ENCODE assay signal across 13 mouse cellular contexts in the genomic region with DNA sequence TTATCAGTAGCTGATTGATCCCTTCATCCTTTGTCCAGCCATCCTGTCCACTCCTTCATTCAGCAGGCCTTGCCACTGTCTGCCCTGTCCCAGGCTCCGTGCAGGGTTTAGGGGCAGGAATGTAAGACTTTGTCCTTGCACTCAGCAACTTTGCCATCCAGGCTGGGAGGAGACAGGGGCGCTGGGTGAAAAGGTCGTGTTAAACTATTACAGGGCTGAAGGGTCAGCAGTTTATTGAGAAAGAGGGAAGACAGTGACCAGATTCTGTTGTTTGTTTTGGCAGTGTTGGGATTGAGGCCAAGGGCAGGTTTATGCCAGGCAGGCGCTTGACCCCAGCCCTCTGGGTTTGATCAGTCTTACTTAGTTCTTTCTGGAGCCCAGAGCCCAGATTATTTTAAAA. TPM values are rescaled to one million over a fixed set of nuclear protein-coding genes. Genes with fewer than 3 reads are reported as not detected.
DNase-seq lines count a peak whose midpoint lies in the region; ATAC-seq and TF ChIP-seq lines count a peak whose summit lies in the region.
"Had no signal": no experiment of that assay in that cellular context is flagged by ENCODE, and none has a peak within 500 bp of the region (broad histone marks: within the 10 kb centered on the region; RNA-seq: fewer than 3 reads in every experiment).

No protein-coding gene starts in this region.

- H3K4me2 ChIP-seq in heart, embryonic 12.5 days, result no peak overlapping the region
- H3K4me2 ChIP-seq in midbrain, embryonic 13.5 days (replicated peaks), result no peak overlapping the region
- H3K4me2 ChIP-seq in midbrain, embryonic 15.5 days, result no peak overlapping the region
- H3K4me2 ChIP-seq in kidney, postnatal 0 days (ENCODE audit: low read length), result no peak overlapping the region
- no peak overlapping the region for H3K4me2 ChIP-seq in liver, postnatal 0 days (ENCODE audit: low read depth, low read length)
- H3K4me2 ChIP-seq: forebrain, embryonic 12.5 days; limb, embryonic 15.5 days had no signal

- ATAC-seq in heart, embryonic 12.5 days (ENCODE audit: insufficient number of reproducible peaks, low FRiP score), result no peak
- no peak for ATAC-seq in midbrain, embryonic 13.5 days
- ATAC-seq in midbrain, embryonic 15.5 days (replicated peaks), result no peak
- peak; percentile 54 for ATAC-seq in kidney, postnatal 0 days (replicated peaks; ENCODE audit: low FRiP score, low read depth)
- ATAC-seq in liver, postnatal 0 days, result peak; percentile 77

- peak; percentile 85 for TF ChIP-seq EP300 in liver, postnatal 0 days (IDR thresholded peaks at IDR 0.05; ENCODE audit: low read depth)

- DNase-seq in heart, adult 11 months, result peak; percentile 89
- peak; percentile 38 for DNase-seq in kidney, postnatal 0 days (ENCODE audit: low spot score)
- DNase-seq in liver, postnatal 0 days, result peak; percentile 58
- no peak for DNase-seq in ovary, postnatal 14 days (ENCODE audit: low spot score)
- DNase-seq in urinary bladder, postnatal 25 days (ENCODE audit: low spot score), result no peak
- DNase-seq: cerebellum, adult 8-10 months; gastrocnemius, postnatal 10 days; heart, postnatal 4 days had no signal

- 47% methylated on average over 4 of the region's 4 CpGs for WGBS in heart, embryonic 12.5 days
- 82% methylated on average over 4 of the region's 4 CpGs for WGBS in midbrain, embryonic 13.5 days
- WGBS in midbrain, embryonic 15.5 days, result 80% methylated on average over 4 of the region's 4 CpGs
- WGBS in kidney, postnatal 0 days, result 52% methylated on average over 4 of the region's 4 CpGs
- WGBS in liver, postnatal 0 days (ENCODE audit: insufficient replicate concordance), result 51% methylated on average over 4 of the region's 4 CpGs

- peaks cover 82% of the 10 kb centered on the region for H3K36me3 ChIP-seq in heart, embryonic 12.5 days
- peaks cover 81% of the 10 kb centered on the region for H3K36me3 ChIP-seq in midbrain, embryonic 13.5 days
- H3K36me3 ChIP-seq in midbrain, embryonic 15.5 days (replicated peaks), result peaks cover 50% of the 10 kb centered on the region
- H3K36me3 ChIP-seq in kidney, postnatal 0 days (ENCODE audit: insufficient read depth, low read length), result peaks cover 46% of the 10 kb centered on the region
- H3K36me3 ChIP-seq in liver, postnatal 0 days (replicated peaks; ENCODE audit: insufficient read depth, low read length), result peaks cover 42% of the 10 kb centered on the region

- 0 out of 2 replicates have a peak, but pooled peaks cover 4% of the 10 kb centered on the region for H3K4me1 ChIP-seq in heart, embryonic 12.5 days (replicated peaks)
- H3K4me1 ChIP-seq in midbrain, embryonic 13.5 days (replicated peaks), result no peaks in the 10 kb centered on the region
- H3K4me1 ChIP-seq in midbrain, embryonic 15.5 days, result no peaks in the 10 kb centered on the region
- 0 out of 2 replicates have a peak, but pooled peaks cover 2% of the 10 kb centered on the region for H3K4me1 ChIP-seq in kidney, postnatal 0 days (replicated peaks; ENCODE audit: insufficient read depth, low read length)
- peaks cover 14% of the 10 kb centered on the region for H3K4me1 ChIP-seq in liver, postnatal 0 days (ENCODE audit: insufficient read depth)
- H3K4me1 ChIP-seq: forebrain, embryonic 12.5 days; limb, embryonic 15.5 days had no signal

- no peak overlapping the region for H3K4me3 ChIP-seq in heart, embryonic 12.5 days
- H3K4me3 ChIP-seq in midbrain, embryonic 13.5 days (replicated peaks), result no peak overlapping the region
- H3K4me3 ChIP-seq in midbrain, embryonic 15.5 days, result no peak overlapping the region
- no peak overlapping the region for H3K4me3 ChIP-seq in kidney, postnatal 0 days (replicated peaks; ENCODE audit: low read depth, low read length)
- H3K4me3 ChIP-seq in liver, postnatal 0 days (ENCODE audit: low read depth, low read length), result no peak overlapping the region
- H3K4me3 ChIP-seq: forebrain, embryonic 12.5 days; limb, embryonic 15.5 days had no signal

- no peak overlapping the region for H3K27ac ChIP-seq in heart, embryonic 12.5 days (ENCODE audit: poor library complexity, severe bottlenecking)
- H3K27ac ChIP-seq in midbrain, embryonic 13.5 days, result no peak overlapping the region
- no peak overlapping the region for H3K27ac ChIP-seq in midbrain, embryonic 15.5 days
- H3K27ac ChIP-seq in kidney, postnatal 0 days, result peak overlapping the region; percentile 44
- H3K27ac ChIP-seq in liver, postnatal 0 days (ENCODE audit: low read depth), result peak overlapping the region; percentile 75
- H3K27ac ChIP-seq: forebrain, embryonic 12.5 days; limb, embryonic 15.5 days had no signal

- H3K9me3 ChIP-seq in heart, embryonic 12.5 days (replicated peaks), result no peaks in the 10 kb centered on the region
- no peaks in the 10 kb centered on the region for H3K9me3 ChIP-seq in midbrain, embryonic 13.5 days
- no peaks in the 10 kb centered on the region for H3K9me3 ChIP-seq in midbrain, embryonic 15.5 days
- H3K9me3 ChIP-seq in kidney, postnatal 0 days (replicated peaks; ENCODE audit: low read length), result no peaks in the 10 kb centered on the region
- no peaks in the 10 kb centered on the region for H3K9me3 ChIP-seq in liver, postnatal 0 days (ENCODE audit: low read length)
- H3K9me3 ChIP-seq: forebrain, embryonic 12.5 days; limb, embryonic 15.5 days had no signal

- H3K27me3 ChIP-seq in heart, embryonic 12.5 days (replicated peaks), result no peaks in the 10 kb centered on the region
- no peaks in the 10 kb centered on the region for H3K27me3 ChIP-seq in midbrain, embryonic 13.5 days
- H3K27me3 ChIP-seq in midbrain, embryonic 15.5 days (replicated peaks), result no peaks in the 10 kb centered on the region
- no peaks in the 10 kb centered on the region for H3K27me3 ChIP-seq in kidney, postnatal 0 days (ENCODE audit: insufficient read depth, low read length)
- H3K27me3 ChIP-seq in liver, postnatal 0 days (ENCODE audit: insufficient read depth, low read length), result no peaks in the 10 kb centered on the region
- H3K27me3 ChIP-seq: forebrain, embryonic 12.5 days; limb, embryonic 15.5 days had no signal

- TF ChIP-seq CTCF in kidney, postnatal 0 days (IDR thresholded peaks at IDR 0.05; ENCODE audit: low read depth), result no peak
- TF ChIP-seq CTCF in liver, postnatal 0 days (IDR thresholded peaks at IDR 0.05; ENCODE audit: low read depth), result no peak

- H3K9ac ChIP-seq in heart, embryonic 12.5 days, result no peak overlapping the region
- H3K9ac ChIP-seq in midbrain, embryonic 13.5 days (replicated peaks), result peak overlapping the region; percentile 23
- H3K9ac ChIP-seq in midbrain, embryonic 15.5 days, result no peak overlapping the region
- no peak overlapping the region for H3K9ac ChIP-seq in kidney, postnatal 0 days (ENCODE audit: low read depth, low read length)
- H3K9ac ChIP-seq in liver, postnatal 0 days (replicated peaks), result no peak overlapping the region; the same call in 1 of the 2 replicates
- H3K9ac ChIP-seq: forebrain, embryonic 12.5 days; limb, embryonic 15.5 days had no signal

RNA-seq across cellular contexts. Expression of a gene that starts 25.2 kb away (rescaled TPM):
- polyA plus RNA-seq in heart, embryonic 12.5 days (2016; fragmentation: Nextera tagmentation; extraction: Ambion mirVana), result 176 and 193 TPM in 2 replicates
- polyA plus RNA-seq in midbrain, embryonic 13.5 days (2015; fragmentation: Nextera tagmentation; extraction: Ambion mirVana), result 93.2 and 105 TPM in 2 replicates
- polyA plus RNA-seq in midbrain, embryonic 15.5 days (2015; fragmentation: Nextera tagmentation; extraction: Ambion mirVana), result 82.7 and 89.4 TPM in 2 replicates
- 459 and 492 TPM in 2 replicates for polyA plus RNA-seq in kidney, postnatal 0 days (2015; fragmentation: Nextera tagmentation; extraction: Ambion mirVana)
- 122 and 126 TPM in 2 replicates for polyA plus RNA-seq in liver, postnatal 0 days (2015; fragmentation: Nextera tagmentation; extraction: Ambion mirVana)

Comparison
In these comparisons a context has a peak if more than half of its experiments do, and no peak if none do; other contexts are left out.
1. DNase-seq: peak in heart, adult 11 months (single experiment), kidney, postnatal 0 days (single experiment) and liver, postnatal 0 days (single experiment); none in ovary, postnatal 14 days (single experiment) and urinary bladder, postnatal 25 days (single experiment).
2. ATAC-seq: peak in kidney, postnatal 0 days (single experiment) and liver, postnatal 0 days (single experiment); none in heart, embryonic 12.5 days (single experiment), midbrain, embryonic 13.5 days (single experiment) and midbrain, embryonic 15.5 days (single experiment).
3. H3K27ac ChIP-seq: peak in kidney, postnatal 0 days (single experiment) and liver, postnatal 0 days (single experiment); none in heart, embryonic 12.5 days (single experiment), midbrain, embryonic 13.5 days (single experiment) and midbrain, embryonic 15.5 days (single experiment).